Mouse (Mus musculus) forebrain, embryonic 16.5 days (tissue): ENCODE measurements at regions not wholly inside any gene's neighbourhood (a gene's known extent, or its start where the extent isn't known, plus 50 kb on each side); places are given as distances from the start of the nearest gene placed in this dataset.

Source experiments
- ATAC-seq: fragments of 200-750 bp; cut with Nextera tagmentation; 2 replicates; pipeline ENCODE4 v1.8.0; 2017; ENCODE audit warnings: mild to moderate bottlenecking, moderate library complexity
- H3K27ac ChIP-seq: fragments of 300-500 bp; sonication (generic); 2 replicates; pipeline ENCODE4 v1.5.1; 2014; ENCODE audit warnings: low read length, control low read depth
- H3K27me3 ChIP-seq: fragments of 300-500 bp; sonication (generic); replicated peaks from 2 replicates; pipeline ENCODE4 v1.6.1; 2014; ENCODE audit warnings: low read length; ENCODE audit not compliant: control insufficient read depth, insufficient read depth
- H3K36me3 ChIP-seq: fragments of 300-500 bp; sonication (generic); 2 replicates; pipeline ENCODE4 v1.6.1; 2014; ENCODE audit not compliant: control insufficient read depth, insufficient read depth
- H3K4me1 ChIP-seq: fragments of 300-500 bp; sonication (generic); replicated peaks from 2 replicates; pipeline ENCODE4 v1.6.1; 2014; ENCODE audit warnings: low read length; ENCODE audit not compliant: control insufficient read depth, insufficient read depth
- H3K4me2 ChIP-seq: fragments of 300-500 bp; sonication (generic); 2 replicates; pipeline ENCODE4 v1.6.1; 2014; ENCODE audit warnings: mild to moderate bottlenecking, low read length, control low read depth
- H3K4me3 ChIP-seq: fragments of 300-500 bp; sonication (generic); replicated peaks from 2 replicates; pipeline ENCODE4 v1.5.1; 2014; ENCODE audit warnings: mild to moderate bottlenecking, low read length, control low read depth
- H3K9ac ChIP-seq: fragments of 300-500 bp; sonication (generic); replicated peaks from 2 replicates; pipeline ENCODE4 v1.6.1; 2014; ENCODE audit warnings: low read depth, low read length, control low read depth
- H3K9me3 ChIP-seq: fragments of 300-500 bp; sonication (generic); 2 replicates; pipeline ENCODE4 v1.6.1; 2016; ENCODE audit warnings: low read length; ENCODE audit not compliant: control insufficient read depth
- WGBS: fragments of 180-500 bp; shearing (Covaris S2); extraction: QIAGEN DNeasy Blood & Tissue Kit; methylation state at CpG from one replicate; pipeline ENCODE4 v1.1.7; 2014; 5-methylcytosine and 5-hydroxymethylcytosine counted together

- no peak for ATAC-seq
- no peaks in the 10 kb centered on the region for H3K27me3 ChIP-seq
- H3K27ac ChIP-seq = no peak overlapping the region
- no peaks in the 10 kb centered on the region for H3K9me3 ChIP-seq
- H3K9ac ChIP-seq = no peak overlapping the region
- no peak overlapping the region for H3K4me2 ChIP-seq
- H3K4me3 ChIP-seq = no peak overlapping the region
- H3K36me3 ChIP-seq = no peaks in the 10 kb centered on the region
- peaks cover 5% of the 10 kb centered on the region; the same call in 1 of the 2 replicates for H3K4me1 ChIP-seq
- 75% methylated on average over 3 of the region's 3 CpGs for WGBS
These were observed 363.9 kb downstream of the En1 start for GRCm38 (mm10) chr1:120966132-120966531.

DNA sequence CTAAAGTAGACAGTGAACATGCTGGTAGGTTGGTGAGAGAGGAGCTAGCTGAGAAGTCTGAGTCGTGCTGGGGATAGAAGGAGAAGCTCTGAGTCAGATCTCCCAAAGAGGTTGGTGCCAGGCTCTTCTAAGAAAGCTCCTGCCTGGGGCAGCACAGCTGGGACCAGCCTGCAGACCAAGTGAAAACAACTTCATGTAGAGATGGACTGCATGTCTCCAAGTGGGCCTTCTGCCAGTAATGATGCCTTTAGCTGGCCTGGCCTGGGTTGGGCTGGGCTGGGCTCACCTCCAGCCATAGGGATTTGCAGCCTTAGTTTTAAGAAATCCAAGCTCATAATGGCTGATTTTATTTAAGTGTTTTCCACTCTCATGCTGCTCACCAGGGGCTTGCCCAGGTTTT lies 357.7 kb downstream of the Insig2 start:
- H3K4me3 ChIP-seq = no peak overlapping the region
- ATAC-seq = no peak
- H3K36me3 ChIP-seq = no peaks in the 10 kb centered on the region
- no peaks in the 10 kb centered on the region for H3K27me3 ChIP-seq
- H3K27ac ChIP-seq = no peak overlapping the region
- WGBS = 72% methylated on average over 1 of the region's 1 CpGs
- H3K9me3 ChIP-seq = no peaks in the 10 kb centered on the region
- no peak overlapping the region for H3K4me2 ChIP-seq
- H3K4me1 ChIP-seq = no peaks in the 10 kb centered on the region
- no peak overlapping the region for H3K9ac ChIP-seq

DNA sequence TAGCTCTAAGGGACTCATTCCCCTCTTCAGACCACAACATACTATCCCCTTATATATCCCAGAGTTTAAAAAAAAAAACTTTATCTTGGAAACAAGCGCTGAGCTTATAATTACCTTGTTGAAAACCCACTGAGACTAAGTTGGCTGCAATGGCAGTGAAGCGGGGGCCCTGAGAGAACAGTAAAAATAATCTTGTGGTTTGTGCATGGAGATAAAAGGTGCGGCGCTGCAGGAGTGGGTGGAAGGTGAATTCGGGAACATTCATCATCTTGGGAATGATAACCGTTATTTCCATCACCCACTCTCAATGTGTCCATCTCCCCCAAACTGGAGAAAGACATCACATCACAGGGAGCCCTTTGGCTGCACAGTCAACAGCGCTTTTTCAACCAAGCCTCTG lies 327.9 kb downstream of the Insig2 start:
- no peak for ATAC-seq
- Histone ChIP-seq H3K27ac (no peak overlapping the region), H3K9me3 (no peaks in the 10 kb centered on the region), H3K4me3 (no peak overlapping the region), H3K9ac (no peak overlapping the region), H3K27me3 (no peaks in the 10 kb centered on the region), H3K4me1 (no peaks in the 10 kb centered on the region), H3K36me3 (no peaks in the 10 kb centered on the region), H3K4me2 (no peak overlapping the region)
- 91% methylated on average over 7 of the region's 7 CpGs for WGBS

DNA sequence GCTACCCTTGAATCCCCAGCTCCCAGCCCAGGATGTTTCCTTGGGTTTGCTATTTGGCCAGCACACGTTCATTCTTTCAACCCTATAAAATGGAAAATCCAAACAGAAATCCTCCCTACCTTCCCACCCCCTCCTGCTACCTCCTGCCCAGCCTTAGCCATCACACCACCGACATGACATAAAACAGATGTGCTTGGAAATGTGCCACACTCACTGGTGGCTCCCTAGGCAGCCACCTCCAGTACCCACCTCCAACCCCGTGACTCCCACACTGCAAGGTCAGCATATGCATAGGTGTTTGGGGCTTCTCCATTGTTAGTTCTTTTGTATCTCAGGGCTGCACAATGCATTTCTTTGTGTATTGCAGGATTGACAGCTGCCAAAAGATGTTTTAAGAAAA lies 327.2 kb downstream of the Insig2 start:
- Histone ChIP-seq H3K4me1 (no peaks in the 10 kb centered on the region), H3K4me2 (no peak overlapping the region), H3K9me3 (no peaks in the 10 kb centered on the region), H3K9ac (no peak overlapping the region), H3K4me3 (no peak overlapping the region), H3K36me3 (no peaks in the 10 kb centered on the region), H3K27ac (no peak overlapping the region), H3K27me3 (no peaks in the 10 kb centered on the region)
- no peak for ATAC-seq
- 39% methylated on average over 3 of the region's 3 CpGs for WGBS

GRCm38 (mm10) chr1:121012126-121012525 lies 320.3 kb downstream of the Insig2 start:
- H3K9me3 ChIP-seq = no peaks in the 10 kb centered on the region
- no peaks in the 10 kb centered on the region for H3K4me1 ChIP-seq
- H3K27me3 ChIP-seq = no peaks in the 10 kb centered on the region
- H3K4me2 ChIP-seq = no peak overlapping the region
- no peak overlapping the region for H3K4me3 ChIP-seq
- H3K9ac ChIP-seq = no peak overlapping the region
- H3K36me3 ChIP-seq = no peaks in the 10 kb centered on the region
- ATAC-seq = no peak
- H3K27ac ChIP-seq = no peak overlapping the region

- WGBS = 25% methylated on average over 12 of the region's 12 CpGs
- Histone ChIP-seq H3K9ac (no peak overlapping the region), H3K36me3 (no peaks in the 10 kb centered on the region), H3K27me3 (no peaks in the 10 kb centered on the region), H3K4me3 (no peak overlapping the region), H3K9me3 (no peaks in the 10 kb centered on the region), H3K27ac (no peak overlapping the region), H3K4me1 (no peaks in the 10 kb centered on the region), H3K4me2 (no peak overlapping the region)
- ATAC-seq = no peak
These were observed 318.4 kb downstream of the Insig2 start for GRCm38 (mm10) chr1:121013839-121014503.

- Histone ChIP-seq H3K4me1 (no peaks in the 10 kb centered on the region), H3K27ac (no peak overlapping the region), H3K9me3 (no peaks in the 10 kb centered on the region), H3K4me3 (no peak overlapping the region), H3K36me3 (no peaks in the 10 kb centered on the region), H3K27me3 (no peaks in the 10 kb centered on the region), H3K4me2 (no peak overlapping the region), H3K9ac (no peak overlapping the region)
- WGBS = 95% methylated on average over 2 of the region's 2 CpGs
- no peak for ATAC-seq
These were observed 303.0 kb downstream of the Insig2 start for GRCm38 (mm10) chr1:121029375-121029774.

DNA sequence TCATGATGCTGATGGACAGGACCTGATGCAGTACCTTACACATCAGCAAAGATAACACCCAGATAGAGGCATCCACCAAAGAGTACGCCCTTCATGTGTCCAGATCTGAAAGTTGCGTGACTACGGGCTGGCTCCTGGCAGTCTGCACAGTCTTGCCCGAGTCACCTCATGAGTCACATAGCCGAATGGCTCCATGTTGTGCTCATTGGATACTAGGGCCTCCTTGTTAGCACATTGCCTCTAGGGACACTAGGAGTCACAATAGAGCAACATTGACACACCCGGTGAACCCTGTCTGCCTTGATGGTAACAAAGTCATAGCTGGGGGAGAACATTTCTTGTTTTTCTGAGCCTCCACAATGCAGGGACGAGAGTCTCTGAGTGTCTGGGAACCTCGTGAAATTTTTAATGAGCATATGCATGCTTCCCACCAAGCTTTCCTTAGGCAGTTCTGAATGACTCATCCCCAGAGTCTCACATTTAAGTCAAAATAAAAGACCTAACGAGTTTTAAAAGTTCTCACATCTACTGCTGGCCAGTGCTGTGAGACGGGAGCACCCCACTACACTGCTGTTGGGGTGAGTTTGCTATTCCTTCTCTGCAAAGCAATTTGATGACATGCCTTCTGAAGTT lies 297.5 kb downstream of the Insig2 start:
- Histone ChIP-seq H3K4me3 (no peak overlapping the region), H3K27me3 (no peaks in the 10 kb centered on the region), H3K36me3 (no peaks in the 10 kb centered on the region), H3K4me1 (no peaks in the 10 kb centered on the region), H3K9me3 (no peaks in the 10 kb centered on the region), H3K27ac (no peak overlapping the region), H3K9ac (no peak overlapping the region), H3K4me2 (no peak overlapping the region)
- no peak for ATAC-seq
- 87% methylated on average over 10 of the region's 10 CpGs for WGBS

- ATAC-seq = no peak
- H3K4me1 ChIP-seq = peaks cover 7% of the 10 kb centered on the region
- H3K27me3 ChIP-seq = peaks cover 49% of the 10 kb centered on the region
- H3K27ac ChIP-seq = no peak overlapping the region
- no peak overlapping the region for H3K4me2 ChIP-seq
- no peak overlapping the region for H3K9ac ChIP-seq
- H3K36me3 ChIP-seq = no peaks in the 10 kb centered on the region
- no peak overlapping the region for H3K4me3 ChIP-seq
- peaks cover 2% of the 10 kb centered on the region; the same call in 1 of the 2 replicates for H3K9me3 ChIP-seq
- WGBS = 40% methylated on average over 6 of the region's 6 CpGs
These were observed 285.8 kb downstream of the Insig2 start for GRCm38 (mm10) chr1:121046581-121046980.
